Mouse (Mus musculus): ENCODE data around the gene Polr2a.

The Polr2a gene

GRCm38 (mm10) chr11:69752686-69753085 lies 5.8 kb downstream of the Polr2a start:
- no peak for DNase-seq

DNA sequence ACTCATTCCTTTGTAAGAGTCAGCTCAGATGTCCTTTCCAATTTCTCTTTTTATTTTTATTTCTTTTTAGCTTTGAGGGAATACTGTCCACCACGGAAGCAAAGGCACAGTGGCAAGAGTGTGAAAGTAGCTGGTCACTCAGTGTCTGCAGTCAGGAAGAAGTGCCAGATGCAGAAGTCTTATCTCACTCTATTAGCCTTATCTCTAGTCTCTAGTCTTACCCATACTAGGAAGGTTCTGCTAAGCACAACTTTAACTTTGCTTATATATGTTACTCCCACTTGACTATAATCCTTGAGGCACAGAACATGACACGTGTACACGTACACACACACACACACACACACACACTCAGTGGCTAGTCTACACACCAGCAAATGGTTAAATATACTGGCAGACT lies 6.8 kb downstream of the Polr2a start:
- DNase-seq = no peak

DNA sequence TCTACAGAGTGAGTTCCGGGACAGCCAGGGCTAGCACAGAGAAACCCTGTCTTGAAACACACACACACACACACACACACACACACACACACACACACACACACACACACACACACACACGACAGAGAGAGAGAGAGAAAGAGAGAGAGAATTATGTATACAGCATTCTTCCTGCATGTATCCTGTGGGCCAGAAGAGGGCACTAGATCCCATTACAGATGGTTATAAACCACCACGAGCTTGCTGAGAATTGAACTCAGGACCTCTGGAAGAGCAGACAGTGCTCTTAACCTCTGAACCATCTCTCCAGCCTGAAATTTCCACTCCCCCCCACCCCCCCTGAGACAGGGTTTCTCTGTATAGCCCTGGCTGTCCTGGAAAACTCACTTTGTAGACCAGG lies 27.0 kb downstream of the Polr2a start:
- peak in 1 of 2 experiments; percentile 27 for DNase-seq

- peak; percentile 51 to 80 for DNase-seq
Measured at GRCm38 (mm10) chr11:69729063-69729462, 29.4 kb downstream of the Polr2a start.

GRCm38 (mm10) chr11:69725951-69726350 lies 32.5 kb downstream of the Polr2a start:
- DNase-seq = no peak

DNA sequence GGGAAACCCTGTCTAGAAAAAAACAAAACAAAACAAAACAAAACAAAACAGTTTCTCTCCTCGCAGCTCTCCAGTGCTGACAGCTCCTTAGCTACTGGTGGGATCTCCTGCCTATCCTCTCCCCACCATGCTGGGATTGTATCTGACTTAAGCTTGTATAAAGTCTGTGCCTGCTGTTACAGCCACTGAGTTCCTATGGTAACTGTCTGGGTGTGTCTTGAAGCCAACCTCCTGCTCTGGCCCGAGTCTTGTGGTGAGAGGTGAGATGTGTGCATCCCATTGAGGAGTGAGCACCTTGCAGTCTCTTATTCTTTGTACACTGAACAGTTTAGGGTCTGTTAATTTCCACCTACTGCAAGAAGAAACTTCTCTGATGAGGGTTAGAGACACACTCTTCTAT lies 35.4 kb downstream of the Polr2a start:
- DNase-seq = no peak

DNA sequence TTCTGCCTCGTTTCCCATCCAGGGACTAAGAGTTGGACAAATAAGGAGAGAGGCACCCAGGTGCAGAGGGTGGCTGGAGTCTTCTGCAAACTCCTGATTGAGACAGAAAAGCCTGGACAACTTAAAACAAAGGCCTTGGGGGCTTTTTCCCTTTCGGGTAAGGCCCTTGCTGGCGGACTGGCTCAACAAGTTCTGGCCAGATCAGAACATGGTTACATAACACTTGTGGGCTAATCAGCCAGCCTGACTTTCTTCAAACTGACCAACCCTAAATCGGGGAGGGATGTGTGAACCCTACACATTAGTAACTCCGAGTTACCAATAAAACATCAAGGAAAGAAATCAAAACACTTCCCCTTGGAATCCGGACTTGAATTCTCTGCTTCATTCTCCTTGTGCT lies 37.6 kb downstream of the Polr2a start:
- DNase-seq = peak in 1 of 2 experiments; percentile 37

DNA sequence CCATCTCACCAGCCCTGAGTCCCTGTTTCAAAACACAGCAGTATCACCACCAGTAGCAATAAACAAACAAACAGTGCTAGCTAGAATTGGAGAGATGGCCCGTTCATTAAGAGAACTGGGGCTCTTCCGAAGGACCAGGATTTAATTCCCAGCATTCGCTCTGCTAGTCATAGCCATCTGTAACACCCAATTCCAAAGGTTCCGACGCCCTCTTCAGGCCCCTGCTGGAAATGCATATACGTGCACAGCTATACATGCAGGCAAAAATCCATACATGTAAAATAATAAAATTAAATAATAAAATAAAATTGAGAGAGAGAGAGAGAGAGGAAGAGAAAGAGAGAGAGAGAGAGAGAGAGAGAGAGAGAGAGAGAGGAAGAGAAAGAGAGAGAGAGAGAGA lies 39.0 kb downstream of the Polr2a start:
- DNase-seq = peak in 1 of 2 experiments; percentile 10

DNA sequence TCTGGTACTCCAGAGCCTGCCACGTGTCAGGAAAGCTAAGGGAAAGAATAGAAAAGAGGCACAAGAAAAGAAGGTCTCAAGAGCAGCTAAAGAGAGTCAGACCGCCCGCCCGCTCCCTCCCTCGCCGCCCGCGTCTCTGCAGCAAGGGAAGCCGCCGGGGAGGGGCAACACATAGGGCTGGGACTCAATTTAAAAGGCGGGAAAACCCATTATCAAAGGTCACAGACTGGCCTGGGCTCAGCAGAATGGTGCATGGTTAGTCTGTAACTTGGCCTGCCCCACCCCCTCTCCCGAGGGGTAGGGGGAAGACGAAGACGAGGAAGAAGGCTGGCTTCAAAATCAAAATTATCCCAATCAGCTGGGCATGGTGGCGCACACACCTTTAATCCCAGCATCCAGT lies 39.8 kb downstream of the Polr2a start:
- peak; percentile 35 to 70 for DNase-seq

DNA sequence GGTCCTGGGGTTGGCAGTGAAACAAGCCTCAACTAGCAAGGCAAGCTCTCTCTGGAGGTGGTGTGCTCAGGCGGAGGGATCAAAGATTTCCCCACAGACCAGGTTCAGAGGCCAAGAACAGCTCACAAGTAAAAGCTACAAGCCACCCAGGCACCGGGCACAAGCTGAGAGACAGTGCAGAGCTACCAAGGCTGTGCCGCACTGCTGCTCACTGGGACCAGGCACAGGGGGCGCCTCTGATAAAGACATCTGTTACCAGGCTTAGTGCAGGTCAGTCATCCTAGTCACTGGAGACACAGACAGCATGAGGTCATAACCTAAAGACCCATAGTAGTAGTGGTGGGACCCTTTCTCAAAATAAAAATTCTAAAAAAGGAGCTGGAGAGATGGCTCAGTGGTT lies 41.5 kb downstream of the Polr2a start:
- no peak for DNase-seq

GRCm38 (mm10) chr11:69715929-69716328 lies 42.5 kb downstream of the Polr2a start:
- DNase-seq = peak in 1 of 2 experiments; percentile 17

- DNase-seq = peak; percentile 60 to 77
Measured at GRCm38 (mm10) chr11:69715482-69715881, 43.0 kb downstream of the Polr2a start.

DNA sequence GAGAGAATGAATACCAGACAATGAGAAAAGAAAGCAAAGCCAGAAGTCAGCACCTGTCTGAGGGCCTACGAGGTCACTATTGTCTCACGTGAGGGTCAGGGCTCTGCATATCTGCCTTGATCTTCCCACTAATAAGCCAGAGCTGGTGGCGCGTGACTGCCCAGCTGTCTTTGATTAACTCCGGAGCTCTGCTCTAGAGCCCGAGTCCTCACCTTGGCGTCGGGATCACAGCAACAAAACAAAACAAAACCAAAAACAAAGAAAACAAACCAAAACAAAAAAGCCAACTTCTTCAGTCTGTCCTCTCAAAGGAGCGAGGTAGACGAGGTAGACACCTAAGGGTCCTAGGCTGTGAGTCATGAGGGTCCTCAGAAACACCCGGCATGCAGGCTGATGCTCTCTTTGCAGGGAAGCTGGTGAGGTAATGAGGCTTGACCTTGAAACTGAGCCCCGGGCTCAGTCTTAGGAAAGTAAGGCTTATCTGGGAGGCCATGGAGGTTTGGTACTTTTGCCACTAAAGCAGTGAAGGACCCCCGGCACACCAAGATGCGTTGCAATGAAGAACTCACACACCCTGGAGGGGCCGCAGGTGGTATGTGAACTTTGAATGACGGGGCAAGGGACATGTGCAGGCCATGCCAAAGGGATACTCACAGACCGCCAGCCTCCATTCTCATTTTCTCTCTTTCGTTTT lies 43.7 kb downstream of the Polr2a start:
- DNase-seq = peak; percentile 82 to 88

- DNase-seq = peak; percentile 36 to 58
Measured at GRCm38 (mm10) chr11:69712954-69713672, 45.3 kb downstream of the Polr2a start.

DNA sequence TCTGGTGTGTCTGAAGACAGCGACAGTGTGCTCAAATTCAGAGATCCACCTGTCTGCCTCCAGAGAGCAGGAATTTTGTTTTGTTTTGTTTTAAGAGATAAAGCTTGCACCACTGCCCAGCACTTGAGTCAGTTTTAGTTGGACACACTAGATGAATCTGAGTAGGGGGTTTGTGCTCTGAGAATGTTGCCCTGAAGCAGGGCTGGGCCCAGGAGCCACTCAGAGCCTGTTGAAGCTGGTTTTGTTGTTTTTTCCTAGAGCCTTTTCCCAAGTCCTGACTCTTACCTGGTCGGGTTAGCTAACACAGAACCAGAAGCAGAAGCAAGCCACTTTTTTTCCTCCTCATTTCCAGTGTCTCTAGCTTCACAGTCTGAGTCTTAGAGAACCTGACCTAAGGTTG lies 47.4 kb downstream of the Polr2a start:
- no peak for DNase-seq

DNA sequence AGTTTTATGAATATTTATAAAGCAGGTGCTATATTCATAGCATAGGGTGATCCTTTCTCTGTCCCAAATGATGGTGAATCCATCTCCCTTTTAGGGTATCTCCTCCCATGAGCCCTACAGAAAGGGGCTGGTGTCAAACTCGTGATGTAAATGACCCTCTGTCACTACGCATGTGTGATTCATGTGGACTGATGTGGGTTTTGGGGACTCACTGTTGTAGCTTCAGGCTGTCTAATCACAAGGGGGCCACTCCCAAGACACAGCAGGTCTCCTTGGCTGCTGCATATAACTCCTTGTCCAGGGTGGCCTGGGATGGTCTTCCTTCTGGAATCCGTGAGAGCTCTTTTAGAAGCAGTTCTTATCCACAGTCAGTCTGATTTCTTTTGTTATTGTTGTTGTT lies 48.0 kb downstream of the Polr2a start:
- no peak for DNase-seq

DNA sequence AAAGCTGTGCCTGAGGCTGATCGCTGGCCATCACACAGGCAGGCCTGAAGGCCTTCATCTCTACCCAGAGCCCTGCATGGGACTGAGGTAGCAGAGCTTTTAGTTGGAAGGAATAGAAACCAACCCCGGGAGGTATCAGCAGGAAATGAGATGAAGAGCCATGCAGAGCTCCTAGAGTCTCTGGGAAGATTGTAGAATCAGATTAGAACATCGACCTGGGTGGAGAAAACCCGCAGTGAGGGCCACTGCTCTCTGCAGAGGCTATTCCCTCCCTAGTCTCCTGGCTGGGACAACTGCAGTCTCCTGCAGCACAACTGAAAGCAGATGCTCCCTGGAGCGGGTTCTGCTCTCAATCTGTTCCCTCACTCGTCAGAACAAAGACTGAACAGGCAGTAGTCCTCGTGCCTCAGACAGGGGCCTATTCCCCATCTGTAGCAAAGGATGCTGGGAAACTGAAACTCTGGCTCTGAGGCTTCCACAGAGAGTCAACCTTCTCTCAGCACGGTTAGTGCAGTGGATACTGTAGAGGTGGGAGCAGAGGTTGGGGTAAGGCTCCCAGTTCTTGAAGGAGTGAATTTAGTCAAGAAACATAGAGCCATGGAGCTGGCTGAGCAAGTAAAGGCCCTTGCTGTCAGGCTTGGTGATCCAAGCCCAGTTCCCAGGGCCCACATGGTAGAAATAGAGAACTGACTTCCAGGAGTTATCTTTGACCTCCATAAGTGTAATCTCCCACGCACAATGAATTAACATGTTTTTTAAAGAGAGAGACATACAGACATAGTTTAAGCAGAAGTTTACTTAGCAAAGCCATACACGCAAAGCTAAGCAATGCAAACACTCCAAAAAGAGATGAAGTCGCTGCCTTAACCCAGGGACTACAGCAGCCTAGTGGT lies 48.6 kb downstream of the Polr2a start:
- DNase-seq = no peak

GRCm38 (mm10) chr11:69708614-69709265 lies 49.7 kb downstream of the Polr2a start:
- no peak for DNase-seq

GRCm38 (mm10) chr11:69707873-69708381 lies 50.5 kb downstream of the Polr2a start:
- DNase-seq = no peak

GRCm38 (mm10) chr11:69707480-69707847 lies 51.0 kb downstream of the Polr2a start:
- DNase-seq = no peak

DNA sequence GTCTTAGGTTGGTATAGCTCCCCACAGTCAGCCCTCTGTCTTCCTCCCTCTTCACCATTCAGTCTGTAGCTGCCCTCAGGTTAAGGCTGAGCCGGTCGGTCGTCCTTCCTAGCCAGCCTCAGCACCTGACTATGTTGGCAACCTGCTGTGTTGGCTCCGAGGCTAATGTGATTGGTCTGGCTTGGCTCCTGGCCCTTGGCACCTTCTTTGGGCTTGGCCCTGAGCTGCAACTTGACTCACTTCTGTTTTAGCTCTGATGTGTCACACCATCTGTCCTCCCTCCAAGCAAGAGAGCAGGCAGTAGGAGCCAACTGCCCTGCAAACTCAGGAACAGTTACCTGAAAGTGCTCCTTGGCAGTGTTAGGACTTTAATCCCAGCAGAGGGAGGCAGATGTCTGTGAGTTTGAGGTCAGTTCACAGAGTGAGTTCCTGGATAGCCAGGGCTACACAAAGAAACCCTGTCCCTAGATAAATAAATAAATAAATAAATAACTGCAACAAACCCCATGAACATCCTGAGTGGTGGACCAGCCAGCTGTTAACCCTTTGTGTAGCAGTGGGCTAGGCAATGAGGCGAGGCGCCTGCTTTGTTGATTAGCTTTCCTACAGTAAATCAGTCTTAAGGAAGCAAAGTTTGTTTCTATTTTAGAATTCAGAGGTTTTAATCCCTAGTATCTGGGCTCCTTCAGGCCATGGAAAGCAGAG lies 51.5 kb downstream of the Polr2a start:
- peak; percentile 86 to 93 for DNase-seq

GRCm38 (mm10) chr11:69704613-69705010 lies 53.8 kb downstream of the Polr2a start:
- DNase-seq = no peak

Data from kidney, postnatal 25 days (tissue).